Mouse (Mus musculus) hindbrain, embryonic 14.5 days (tissue): ENCODE measurements around the gene Chrna5. TPM values are rescaled to one million over a fixed set of nuclear protein-coding genes. Genes with fewer than 3 reads are reported as not detected.
"Not testable (repeated sequence)": the region's sequence is repeated elsewhere in the genome, so short reads cannot be mapped to it uniquely, and the experiment has no call there.

Experiments
- ATAC-seq: fragments of 200-750 bp; cut with Nextera tagmentation; 2 replicates; pipeline ENCODE4 v1.8.0; 2017; ENCODE audit warnings: moderate number of reproducible peaks, mild to moderate bottlenecking, moderate TSS enrichment, moderate library complexity; ENCODE audit not compliant: low FRiP score
- DNase-seq: peaks from one replicate; pipeline ENCODE4 v3.0.0-alpha.2; 2015; ENCODE audit warnings: low spot score
- H3K27ac ChIP-seq: fragments of 300-500 bp; sonication (generic); 2 replicates; pipeline ENCODE4 v1.5.1; 2014; ENCODE audit warnings: mild to moderate bottlenecking, moderate library complexity
- H3K27me3 ChIP-seq: fragments of 300-500 bp; sonication (generic); 2 replicates; pipeline ENCODE4 v1.6.1; 2014; ENCODE audit warnings: mild to moderate bottlenecking, low read length, mixed read lengths; ENCODE audit not compliant: control insufficient read depth, insufficient read depth
- H3K36me3 ChIP-seq: fragments of 300-500 bp; sonication (generic); replicated peaks from 2 replicates; pipeline ENCODE4 v1.6.1; 2014; ENCODE audit not compliant: control insufficient read depth, insufficient read depth
- H3K4me1 ChIP-seq: fragments of 300-500 bp; sonication (generic); replicated peaks from 2 replicates; pipeline ENCODE4 v1.6.1; 2014; ENCODE audit warnings: antibody characterized with exemption, low read length, mixed read lengths; ENCODE audit not compliant: control insufficient read depth, insufficient read depth
- H3K4me2 ChIP-seq: fragments of 300-500 bp; sonication (generic); replicated peaks from 2 replicates; pipeline ENCODE4 v1.6.1; 2014; ENCODE audit warnings: mild to moderate bottlenecking, moderate library complexity
- H3K4me3 ChIP-seq: fragments of 300-500 bp; sonication (generic); replicated peaks from 2 replicates; pipeline ENCODE4 v1.5.1; 2014; ENCODE audit warnings: mild to moderate bottlenecking, low read length
- H3K9ac ChIP-seq: fragments of 300-500 bp; sonication (generic); 2 replicates; pipeline ENCODE4 v1.6.1; 2014
- H3K9me3 ChIP-seq: fragments of 300-500 bp; sonication (generic); 2 replicates; pipeline ENCODE4 v1.6.1; 2016; ENCODE audit warnings: low read length; ENCODE audit not compliant: control insufficient read depth
- WGBS: fragments of 180-500 bp; shearing (Covaris S2); extraction: QIAGEN DNeasy Blood & Tissue Kit; methylation state at CpG from one replicate; pipeline ENCODE4 v1.1.7; 2014; 5-methylcytosine and 5-hydroxymethylcytosine counted together
- polyA plus RNA-seq: library from polyadenylated mRNA; unstranded; fragments of >200 nt; fragmentation: Nextera tagmentation; extraction: Ambion mirVana; gene quantifications from 2 replicates; pipeline ENCODE4 v1.2.1, GENCODE M21; 2014

Gene Chrna5
- polyA plus RNA-seq: 4.2 and 6.0 TPM in 2 replicates

DNA sequence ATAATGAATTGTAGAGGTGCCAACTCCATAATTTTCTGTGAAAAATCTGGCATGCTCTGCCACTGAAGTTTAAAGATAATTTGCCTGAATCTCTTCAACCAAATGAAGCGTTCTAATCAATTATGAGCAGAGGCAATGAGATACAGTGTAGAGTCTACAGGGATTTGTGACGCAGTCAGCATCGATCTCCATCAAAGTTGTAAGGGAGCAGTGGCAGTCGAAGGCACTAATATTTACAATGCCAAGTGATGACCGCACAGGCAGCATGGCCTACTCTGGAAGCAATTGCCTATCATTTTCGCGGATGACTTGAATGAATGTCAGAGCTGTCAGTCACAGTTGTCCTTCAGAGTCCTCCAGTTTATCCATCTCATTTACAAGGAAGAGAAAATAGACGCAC, at the start of gene Chrna5:
TSS of gene Chrna5 (plus strand) at position 207 of the 400 bp plus-strand sequence.
- no peaks in the 10 kb centered on the region for H3K36me3 ChIP-seq
- 33% methylated on average over 8 of the region's 8 CpGs for WGBS
- H3K9me3 ChIP-seq: no peaks in the 10 kb centered on the region
- H3K9ac ChIP-seq: peak within 1 kb of the TSS; percentile 62
- peak within 1 kb of the TSS; percentile 88 for H3K4me2 ChIP-seq
- no peaks in the 10 kb centered on the region; the same call in 1 of the 2 replicates for H3K4me1 ChIP-seq
- peaks cover 34% of the 10 kb centered on the region for H3K27me3 ChIP-seq
- peak; percentile 44 for DNase-seq
- H3K27ac ChIP-seq: no peak within 1 kb of the TSS
- 0 out of 2 replicates have a peak, but pooled peaks have one; percentile 31 for ATAC-seq
- H3K4me3 ChIP-seq: peak within 1 kb of the TSS; percentile 54

DNA sequence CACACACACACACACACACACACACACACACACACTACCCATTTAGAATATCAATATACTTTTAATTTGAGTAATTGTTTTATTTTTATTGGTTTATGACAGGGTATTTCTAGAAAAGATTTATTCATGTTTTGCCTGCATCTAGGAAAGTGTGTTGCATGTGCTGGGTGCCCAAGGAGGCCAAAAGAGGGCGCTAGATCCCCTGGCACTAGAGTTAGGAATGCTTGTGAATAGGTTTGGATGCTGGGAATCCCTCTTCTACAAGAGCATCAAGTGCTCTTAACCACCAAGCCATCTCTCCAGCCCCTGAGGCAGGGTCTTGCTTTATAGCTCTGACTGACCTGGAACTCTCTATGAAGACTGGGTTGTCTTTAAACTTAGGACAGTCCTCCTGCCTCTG, 48.9 kb upstream of the Chrna5 start:
- ATAC-seq: no peak
- Histone ChIP-seq H3K27me3 (no peaks in the 10 kb centered on the region), H3K4me2 (no peak overlapping the region), H3K36me3 (no peaks in the 10 kb centered on the region), H3K4me3 (no peak overlapping the region), H3K4me1 (no peaks in the 10 kb centered on the region), H3K9ac (no peak overlapping the region), H3K9me3 (no peaks in the 10 kb centered on the region), H3K27ac (no peak overlapping the region)
- WGBS: 0% methylated on average over 1 of the region's 1 CpGs
- no peak for DNase-seq

- Histone ChIP-seq H3K9ac (no peak overlapping the region), H3K36me3 (no peaks in the 10 kb centered on the region), H3K4me2 (no peak overlapping the region), H3K27ac (no peak overlapping the region), H3K9me3 (no peaks in the 10 kb centered on the region), H3K27me3 (no peaks in the 10 kb centered on the region), H3K4me1 (no peaks in the 10 kb centered on the region), H3K4me3 (no peak overlapping the region)
- DNase-seq (no peak), ATAC-seq (no peak)
- WGBS: 74% methylated on average over 2 of the region's 2 CpGs
These were observed 48.3 kb upstream of the Chrna5 start for GRCm38 (mm10) chr9:54932379-54932778.

GRCm38 (mm10) chr9:54942071-54942470, 38.6 kb upstream of the Chrna5 start:
- 94% methylated on average over 4 of the region's 4 CpGs for WGBS

DNA sequence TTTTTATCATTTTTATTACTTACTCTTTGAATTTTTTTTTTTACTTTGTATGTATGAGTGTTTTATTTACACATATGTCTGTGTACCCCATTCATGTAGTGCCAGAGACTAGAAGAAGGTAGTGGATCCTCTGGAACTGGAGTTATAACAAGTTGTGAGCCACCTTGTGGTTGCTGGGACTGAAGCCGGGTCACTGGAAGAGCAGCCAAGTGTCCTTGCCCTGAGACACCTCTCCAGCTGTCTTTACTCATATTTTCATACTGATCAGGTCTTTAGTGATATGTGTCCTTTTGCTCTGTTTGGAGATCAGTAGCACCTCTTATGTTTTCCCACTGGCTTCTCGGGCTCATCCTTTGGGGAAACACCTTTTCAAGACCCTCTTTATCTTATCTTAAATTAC, 36.2 kb upstream of the Chrna5 start:
- 81% methylated on average over 2 of the region's 2 CpGs for WGBS
- DNase-seq (no peak), ATAC-seq (no peak)

More at GRCm38 (mm10) chr9:54942071-54942470, 38.6 kb upstream of the Chrna5 start:
- no peak for DNase-seq
- Histone ChIP-seq H3K4me2 (no peak overlapping the region), H3K36me3 (no peaks in the 10 kb centered on the region), H3K9me3 (no peaks in the 10 kb centered on the region), H3K4me3 (no peak overlapping the region), H3K27me3 (no peaks in the 10 kb centered on the region), H3K4me1 (no peaks in the 10 kb centered on the region), H3K9ac (no peak overlapping the region), H3K27ac (no peak overlapping the region)
- ATAC-seq: no peak

DNA sequence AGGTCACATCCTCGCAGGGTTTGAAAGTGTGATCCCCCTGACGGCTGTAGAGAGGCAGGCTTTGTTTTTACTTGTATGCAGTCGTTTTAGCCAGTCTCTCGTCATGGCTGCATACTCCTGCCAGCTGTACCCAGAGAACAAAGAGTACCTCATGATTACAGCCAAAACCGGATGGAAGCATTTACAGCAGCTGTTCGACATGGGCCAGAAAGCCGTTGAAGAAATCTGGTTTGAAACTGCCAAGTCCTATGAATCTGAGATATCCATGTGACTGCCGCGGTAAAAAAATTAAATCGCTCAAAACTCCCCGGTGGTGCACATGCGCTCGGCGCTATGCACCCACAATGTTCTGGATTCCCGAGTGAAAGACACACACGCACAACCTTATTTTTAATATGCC, 34.4 kb upstream of the Chrna5 start:
- no peak overlapping the region for H3K4me2 ChIP-seq
- no peaks in the 10 kb centered on the region for H3K36me3 ChIP-seq
- no peak overlapping the region for H3K27ac ChIP-seq
- H3K4me3 ChIP-seq: no peak overlapping the region
- no peaks in the 10 kb centered on the region for H3K4me1 ChIP-seq
- no peaks in the 10 kb centered on the region for H3K9me3 ChIP-seq
- H3K27me3 ChIP-seq: no peaks in the 10 kb centered on the region
- whole genome bisulfite sequencing: 80% methylated on average over 16 of the region's 16 CpGs
- no peak overlapping the region for H3K9ac ChIP-seq
- ATAC-seq (no peak), DNase-seq (no peak)

More for the DNA sequence above, 36.2 kb upstream of the Chrna5 start:
- Histone ChIP-seq H3K9me3 (no peaks in the 10 kb centered on the region), H3K4me3 (no peak overlapping the region), H3K9ac (no peak overlapping the region), H3K4me2 (no peak overlapping the region), H3K36me3 (no peaks in the 10 kb centered on the region), H3K27me3 (no peaks in the 10 kb centered on the region), H3K27ac (no peak overlapping the region), H3K4me1 (no peaks in the 10 kb centered on the region)

DNA sequence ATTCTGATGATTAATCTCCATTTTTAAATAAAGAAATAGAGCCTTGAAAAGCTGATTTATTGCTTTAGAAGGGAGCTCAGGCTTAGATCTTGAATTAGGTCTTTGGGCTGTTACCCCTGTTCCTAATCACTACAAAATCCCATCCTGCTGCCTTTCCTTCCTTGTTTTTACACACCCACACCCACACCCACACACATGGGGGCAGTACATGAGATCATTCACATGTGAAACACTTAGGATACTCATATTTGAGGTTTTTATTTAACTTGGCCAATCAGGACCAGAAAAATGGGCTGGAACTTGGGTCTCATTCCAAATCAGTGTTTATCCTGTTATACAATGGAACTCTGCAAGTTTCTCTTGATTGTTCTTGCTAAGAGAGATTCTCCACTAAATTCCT, 31.2 kb upstream of the Chrna5 start:
- H3K27ac ChIP-seq: no peak overlapping the region
- peaks cover 22% of the 10 kb centered on the region for H3K36me3 ChIP-seq
- H3K9me3 ChIP-seq: no peaks in the 10 kb centered on the region
- H3K9ac ChIP-seq: no peak overlapping the region
- H3K27me3 ChIP-seq: no peaks in the 10 kb centered on the region
- H3K4me1 ChIP-seq: peaks cover 14% of the 10 kb centered on the region
- H3K4me3 ChIP-seq: no peak overlapping the region
- DNase-seq (no peak), ATAC-seq (no peak)
- no peak overlapping the region for H3K4me2 ChIP-seq

DNA sequence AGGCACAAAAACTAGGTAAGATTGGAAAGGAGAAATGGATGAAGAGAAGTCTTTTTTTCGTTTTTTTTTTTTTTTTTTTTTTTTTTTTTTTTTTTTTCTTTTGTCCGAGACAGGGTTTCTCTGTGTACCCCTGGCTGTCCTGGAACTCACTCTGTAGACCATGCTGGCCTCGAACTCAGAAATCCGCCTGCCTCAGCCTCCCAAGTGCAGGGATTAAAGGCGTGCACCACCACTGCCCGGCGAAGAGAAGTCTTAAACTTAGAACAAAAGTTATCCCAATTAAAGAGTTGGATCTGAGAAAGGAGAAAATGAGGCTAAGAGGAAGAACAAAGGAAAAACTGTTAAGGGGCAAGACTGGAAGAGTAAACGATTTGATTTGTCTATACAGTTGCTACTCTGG, 30.5 kb upstream of the Chrna5 start:
- Histone ChIP-seq H3K9ac (peak overlapping the region; percentile 20), H3K36me3 (peaks cover 28% of the 10 kb centered on the region), H3K4me2 (peak overlapping the region; percentile 60), H3K4me1 (peaks cover 14% of the 10 kb centered on the region), H3K27ac (peak overlapping the region; percentile 93), H3K4me3 (peak overlapping the region; percentile 70)
- H3K27me3 ChIP-seq, H3K9me3 ChIP-seq, DNase-seq, ATAC-seq: not testable (repeated sequence)
- WGBS: 49% methylated on average over 8 of the region's 8 CpGs

DNA sequence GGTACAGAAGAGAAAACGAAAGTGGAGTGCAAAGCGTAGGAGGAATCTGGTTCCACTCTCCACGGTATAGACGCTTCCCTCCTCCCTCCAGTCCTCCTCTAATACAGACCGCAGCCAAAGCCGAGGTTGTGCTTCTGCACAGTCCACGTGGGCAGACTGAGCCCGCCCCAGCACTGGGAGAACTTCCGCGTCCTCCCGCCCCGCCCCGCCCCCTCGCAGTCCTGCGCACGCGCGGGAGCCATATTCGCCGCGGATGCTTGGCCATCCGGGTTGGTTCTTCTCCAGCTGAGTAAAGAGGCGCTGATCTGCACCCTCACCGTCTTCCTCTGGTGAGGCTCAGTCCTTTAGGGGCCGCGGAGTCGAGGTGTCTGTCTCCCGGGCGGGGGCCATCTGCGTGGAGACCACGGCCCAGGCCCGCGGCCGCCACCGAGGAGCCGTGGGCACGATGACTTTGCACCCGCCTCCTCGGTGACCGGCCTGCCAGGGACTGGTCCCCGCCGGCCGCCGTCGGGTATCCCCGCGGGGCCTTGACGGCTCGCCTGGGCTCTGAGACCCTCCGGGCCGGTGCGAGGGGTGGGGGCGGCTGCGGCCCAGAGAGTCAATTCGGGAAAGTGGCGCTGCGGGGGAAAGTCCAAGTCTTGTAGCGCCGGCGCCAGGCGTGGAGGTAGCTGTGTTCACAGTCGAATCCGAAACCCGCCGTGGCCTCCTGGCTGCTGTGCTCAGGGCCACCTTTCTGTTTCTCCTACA, 29.9 kb upstream of the Chrna5 start, which contains the start of the genes Psma4 and AY074887:
TSS of gene Psma4 (plus strand) at position 216 of the 747 bp plus-strand sequence.
TSS of gene AY074887 (minus strand) at position 424 of the 747 bp plus-strand sequence.
- WGBS: under 1% methylated on average over 64 of the region's 65 CpGs
- ATAC-seq: peak; percentile 99

More for the DNA sequence above, 29.9 kb upstream of the Chrna5 start, which contains the start of the genes Psma4 and AY074887:
- peaks cover 34% of the 10 kb centered on the region for H3K36me3 ChIP-seq
- peaks cover 14% of the 10 kb centered on the region for H3K4me1 ChIP-seq
- H3K9me3 ChIP-seq: no peaks in the 10 kb centered on the region
- peak within 1 kb of the TSS; percentile 93 for H3K27ac ChIP-seq
- peak within 1 kb of the TSS; percentile 70 for H3K4me3 ChIP-seq
- H3K27me3 ChIP-seq: no peaks in the 10 kb centered on the region
- peak; percentile 93 for DNase-seq
- peak within 1 kb of the TSS; percentile 60 for H3K4me2 ChIP-seq
- H3K9ac ChIP-seq: peak within 1 kb of the TSS; percentile 72
